Mouse (Mus musculus) MEL (cell line): ENCODE measurements around the gene Cdh23.

Experiments
- CHD2 ChIP-seq: IDR thresholded peaks from 2 replicates; pipeline ENCODE4 v1.6.1; 2011; ENCODE audit warnings: low read length, improper control_type of control experiment
- CTCF ChIP-seq, 3 experiments: IDR thresholded peaks in 2 of 3; conservative IDR thresholded peaks in 1 of 3; 2 replicates each; pipeline ENCODE4 v1.5.1; 2011 to 2012; ENCODE audit warnings: low read length in 3 of 3, low read depth in 2 of 3, mild to moderate bottlenecking in 2 of 3, improper control_type of control experiment in 1 of 3, inconsistent platforms in 1 of 3, mixed read lengths in 1 of 3, moderate library complexity in 1 of 3; ENCODE audit not compliant: control insufficient read depth in 1 of 3, insufficient read depth in 1 of 3, poor library complexity in 1 of 3, severe bottlenecking in 1 of 3
- EP300 ChIP-seq, 2 experiments: IDR thresholded peaks; 2 replicates each; pipeline ENCODE4 v1.6.1; 2011; ENCODE audit warnings: improper control_type of control experiment in 2 of 2, low read length in 2 of 2, low read depth in 1 of 2, mild to moderate bottlenecking in 1 of 2
- GABPA ChIP-seq: IDR thresholded peaks from 2 replicates; pipeline ENCODE4 v1.6.1; 2012; ENCODE audit warnings: low read depth, mild to moderate bottlenecking, inconsistent platforms, low read length, improper control_type of control experiment, moderate library complexity
- GATA1 ChIP-seq: IDR thresholded peaks from 2 replicates; pipeline ENCODE4 v1.6.1; 2011; ENCODE audit warnings: low read depth, low read length, improper control_type of control experiment
- KAT2A ChIP-seq: conservative IDR thresholded peaks from 2 replicates; pipeline ENCODE4 v1.6.1; 2012; ENCODE audit warnings: low read depth, low read length, improper control_type of control experiment, inconsistent platforms
- MEF2A ChIP-seq: IDR thresholded peaks from 2 replicates; pipeline ENCODE4 v1.6.1; 2014; ENCODE audit warnings: low read depth, mild to moderate bottlenecking, inconsistent platforms, low read length, improper control_type of control experiment; ENCODE audit not compliant: poor library complexity, insufficient replicate concordance, severe bottlenecking; ENCODE audit errors: extremely low read depth
- MYC ChIP-seq: IDR thresholded peaks from 2 replicates; pipeline ENCODE4 v1.6.1; 2011; ENCODE audit warnings: low read depth, mild to moderate bottlenecking, low read length, improper control_type of control experiment, moderate library complexity
- POLR2A ChIP-seq, 2 experiments: IDR thresholded peaks; 2 replicates each; pipeline ENCODE4 v1.6.1; 2011 to 2012; ENCODE audit warnings: low read length in 2 of 2, mild to moderate bottlenecking in 2 of 2, control low read depth in 1 of 2, improper control_type of control experiment in 1 of 2, low read depth in 1 of 2, moderate library complexity in 1 of 2; ENCODE audit not compliant: control insufficient read depth in 1 of 2, insufficient read depth in 1 of 2, poor library complexity in 1 of 2
- POLR2AphosphoS2 ChIP-seq: IDR thresholded peaks from 2 replicates; pipeline ENCODE4 v1.6.1; 2011; ENCODE audit warnings: low read length, improper control_type of control experiment
- POLR2AphosphoS5 ChIP-seq: IDR thresholded peaks from 2 replicates; pipeline ENCODE4 v1.6.1; 2012; ENCODE audit warnings: low read depth, borderline replicate concordance, mild to moderate bottlenecking, inconsistent platforms, low read length, moderate library complexity, mixed read lengths
- RAD21 ChIP-seq: IDR thresholded peaks from 2 replicates; pipeline ENCODE4 v1.6.1; 2011; ENCODE audit warnings: mild to moderate bottlenecking, low read depth, low read length, improper control_type of control experiment
- SMC3 ChIP-seq: IDR thresholded peaks from 2 replicates; pipeline ENCODE4 v1.6.1; 2011; ENCODE audit warnings: low read depth, low read length, improper control_type of control experiment

DNA sequence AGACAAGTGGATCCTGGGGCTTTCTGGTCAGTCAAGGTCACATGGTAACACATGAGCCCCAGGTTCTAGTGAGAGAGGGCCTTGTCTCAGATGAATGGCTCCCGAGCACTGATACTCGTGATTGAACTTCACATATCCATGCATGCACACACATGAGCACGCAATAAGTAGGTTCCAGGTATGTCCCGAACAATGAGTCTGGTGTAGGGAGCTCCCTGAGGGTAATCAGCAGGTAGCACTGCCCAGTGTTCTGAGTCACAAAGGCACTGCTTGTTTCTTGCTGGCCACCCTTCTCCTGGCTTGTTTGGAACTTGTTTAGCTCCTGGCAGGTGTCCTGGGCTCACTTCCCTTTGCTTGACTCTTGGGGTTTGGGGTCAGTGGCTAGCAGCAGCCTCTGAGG is 409.1 kb downstream of the Cdh23 start:
- no peak for TF ChIP-seq CHD2
- no peak for TF ChIP-seq CTCF (IDR thresholded peaks at IDR 0.05 in 2 of 3, conservative IDR thresholded peaks at IDR 0.05 in 1 of 3; ENCODE audit: control insufficient read depth in 1 of 3, insufficient read depth in 1 of 3, low read depth in 2 of 3, low read length in 3 of 3, poor library complexity in 1 of 3, severe bottlenecking in 1 of 3)
- TF ChIP-seq MEF2A, result no peak
- no peak for TF ChIP-seq EP300 (IDR thresholded peaks at IDR 0.05; ENCODE audit: low read depth in 1 of 2, low read length in 2 of 2)
- no peak for TF ChIP-seq SMC3
- no peak for TF ChIP-seq POLR2AphosphoS5
- TF ChIP-seq POLR2AphosphoS2, result no peak
- no peak for TF ChIP-seq GATA1
- no peak for TF ChIP-seq POLR2A (IDR thresholded peaks at IDR 0.05; ENCODE audit: control insufficient read depth in 1 of 2, insufficient read depth in 1 of 2, low read depth in 1 of 2, low read length in 2 of 2, poor library complexity in 1 of 2)
- no peak for TF ChIP-seq MYC
- no peak for TF ChIP-seq GABPA
- no peak for TF ChIP-seq KAT2A
- no peak for TF ChIP-seq RAD21
